Mouse (Mus musculus) lung, adult 18-20 months (tissue): Measurements from ENCODE around the gene Fpgs.
A peak's percentile ranks its signal among the peaks of the same experiment; 100 is the strongest.

Experiments
- DNase-seq, 2 experiments: peaks; one replicate each; pipeline ENCODE4 v3.0.0; 2022; ENCODE audit warnings: mixed read lengths in 2 of 2

The Fpgs gene

GRCm38 (mm10) chr2:32724149-32724548 lies 20.2 kb upstream of the Fpgs start:
- DNase-seq = no peak

GRCm38 (mm10) chr2:32722581-32722980 lies 18.6 kb upstream of the Fpgs start:
- DNase-seq = no peak

GRCm38 (mm10) chr2:32722046-32722445 lies 18.1 kb upstream of the Fpgs start:
- DNase-seq = no peak

GRCm38 (mm10) chr2:32720681-32721229 lies 16.8 kb upstream of the Fpgs start, which contains the start of gene Sh2d3c:
Gene Sh2d3c, plus strand, starts transcription at chr2:32721055.
- peak in 1 of 2 experiments; percentile 52 for DNase-seq

- no peak for DNase-seq
Observed at GRCm38 (mm10) chr2:32720053-32720452, 16.1 kb upstream of the Fpgs start.

GRCm38 (mm10) chr2:32718761-32719160 lies 14.8 kb upstream of the Fpgs start:
- no peak for DNase-seq

GRCm38 (mm10) chr2:32714987-32715425 lies 11.1 kb upstream of the Fpgs start:
- peak; percentile 72 to 75 for DNase-seq

- no peak for DNase-seq
Observed at GRCm38 (mm10) chr2:32714117-32714986, 10.4 kb upstream of the Fpgs start.

- DNase-seq = peak; percentile 91 to 92
Observed at GRCm38 (mm10) chr2:32712934-32713817, 9.2 kb upstream of the Fpgs start, which contains the start of gene Cdk9. Gene Cdk9, minus strand, starts transcription at chr2:32713076.

GRCm38 (mm10) chr2:32712586-32712933 lies 8.6 kb upstream of the Fpgs start:
- DNase-seq = peak; percentile 94 to 95

GRCm38 (mm10) chr2:32712108-32712551 lies 8.2 kb upstream of the Fpgs start:
- DNase-seq = peak; percentile 73 to 79

GRCm38 (mm10) chr2:32711301-32712056 lies 7.5 kb upstream of the Fpgs start:
- DNase-seq = no peak

- DNase-seq = no peak
Observed at GRCm38 (mm10) chr2:32710425-32710824, 6.5 kb upstream of the Fpgs start.

- no peak for DNase-seq
Observed at GRCm38 (mm10) chr2:32709521-32710137, 5.7 kb upstream of the Fpgs start.

GRCm38 (mm10) chr2:32708643-32709042 lies 4.7 kb upstream of the Fpgs start:
- no peak for DNase-seq

- no peak for DNase-seq
Observed at GRCm38 (mm10) chr2:32706971-32707370, 3.0 kb upstream of the Fpgs start.

- DNase-seq = no peak
Observed at GRCm38 (mm10) chr2:32705018-32705417, 1.1 kb upstream of the Fpgs start.

GRCm38 (mm10) chr2:32703046-32703445 lies 899 bp downstream of the Fpgs start:
- DNase-seq = no peak

- DNase-seq = no peak
Observed at GRCm38 (mm10) chr2:32700966-32701743, 2.8 kb downstream of the Fpgs start.

GRCm38 (mm10) chr2:32699680-32700079 lies 4.3 kb downstream of the Fpgs start:
- DNase-seq = no peak

- DNase-seq = no peak
Observed at GRCm38 (mm10) chr2:32694691-32695090, 9.3 kb downstream of the Fpgs start.
